Mouse (Mus musculus) large intestine, adult 2 months (tissue): ENCODE results near the gene Rab31. TPM values are rescaled to one million over a fixed set of nuclear protein-coding genes. Genes with fewer than 3 reads are reported as not detected.

Source experiments
- DNase-seq: peaks from one replicate; pipeline ENCODE4 v3.0.0-alpha.2; 2012; ENCODE audit warnings: low read depth, low spot score
- WGBS: fragments of 180-500 bp; shearing (Covaris S2); methylation state at CpG from one replicate; pipeline ENCODE4 v1.1.7; 2018; 5-methylcytosine and 5-hydroxymethylcytosine counted together
- polyA plus RNA-seq: library from polyadenylated mRNA; depleted of rRNA; stranded (reverse); fragments of >200 nt; gene quantifications from 2 replicates; pipeline ENCODE4 v1.2.3, GENCODE M21; 2012

The Rab31 gene
- polyA plus RNA-seq, 1 experiment = 10.2 TPM

DNA sequence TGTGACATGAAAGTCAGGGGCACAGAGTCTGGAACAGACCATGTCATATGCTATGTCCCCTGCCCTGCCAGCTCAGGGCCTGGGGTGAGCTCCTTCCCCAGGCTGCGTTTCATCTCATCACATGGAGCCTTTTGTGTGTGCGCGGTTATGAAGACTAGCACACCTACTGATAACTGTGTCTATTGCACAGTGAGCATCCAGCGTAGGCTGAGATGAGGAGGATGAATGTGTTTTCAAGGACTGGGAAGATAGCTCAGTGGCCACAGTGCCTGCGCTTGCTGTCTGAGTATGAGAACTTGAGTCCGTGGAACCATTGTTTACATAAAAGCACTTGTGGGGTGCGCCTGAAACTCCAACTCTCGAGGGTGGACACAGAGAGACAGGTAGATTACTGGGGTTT is 96.0 kb downstream of the Rab31 start:
- no peak for DNase-seq

DNA sequence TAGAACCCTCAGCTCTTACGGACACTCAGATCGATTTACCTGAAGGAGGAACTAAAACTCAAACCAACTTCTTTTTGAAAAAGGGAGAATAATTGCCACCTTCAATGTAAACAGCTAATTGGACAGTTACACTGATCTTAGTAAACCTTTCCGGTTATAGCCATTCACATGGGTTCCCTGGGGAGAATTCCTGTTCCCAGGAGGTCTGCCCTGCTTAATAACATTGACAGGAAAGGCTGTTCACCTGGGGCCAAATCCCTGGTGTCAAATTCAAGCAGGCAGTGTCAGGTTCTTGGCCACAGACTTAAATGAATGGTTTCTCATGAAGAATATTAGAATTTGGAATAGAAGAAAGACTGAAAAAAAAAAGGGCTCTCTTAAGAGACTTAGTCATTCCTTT is 96.6 kb downstream of the Rab31 start:
- 90% methylated on average over 3 of the region's 3 CpGs for WGBS
- no peak for DNase-seq

More for the DNA sequence above, 96.0 kb downstream of the Rab31 start:
- 88% methylated on average over 8 of the region's 8 CpGs for WGBS

DNA sequence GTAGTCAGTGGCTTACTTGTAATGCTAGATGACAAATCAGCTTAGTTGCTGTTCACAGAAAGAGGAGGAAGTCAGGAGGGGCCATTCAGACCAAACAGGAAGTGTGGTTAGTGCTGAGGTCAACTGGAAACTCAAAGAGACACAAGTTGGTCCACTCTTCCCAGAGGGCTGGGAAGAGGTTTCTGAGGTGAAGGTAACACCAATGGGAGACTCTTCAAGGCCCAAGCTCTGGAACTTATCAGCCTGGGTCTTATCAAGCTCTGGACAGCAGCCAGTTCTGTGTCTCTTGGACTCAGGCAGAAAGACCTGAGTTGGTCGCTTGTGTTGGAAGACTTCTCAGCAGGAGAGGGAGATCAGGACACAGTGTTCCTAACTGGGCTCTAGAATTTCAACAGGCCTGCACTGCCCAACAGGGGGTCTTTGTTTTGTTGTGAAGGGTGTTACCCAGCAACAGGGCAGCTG is 97.8 kb downstream of the Rab31 start:
- 53% methylated on average over 1 of the region's 1 CpGs for WGBS
- DNase-seq = no peak

DNA sequence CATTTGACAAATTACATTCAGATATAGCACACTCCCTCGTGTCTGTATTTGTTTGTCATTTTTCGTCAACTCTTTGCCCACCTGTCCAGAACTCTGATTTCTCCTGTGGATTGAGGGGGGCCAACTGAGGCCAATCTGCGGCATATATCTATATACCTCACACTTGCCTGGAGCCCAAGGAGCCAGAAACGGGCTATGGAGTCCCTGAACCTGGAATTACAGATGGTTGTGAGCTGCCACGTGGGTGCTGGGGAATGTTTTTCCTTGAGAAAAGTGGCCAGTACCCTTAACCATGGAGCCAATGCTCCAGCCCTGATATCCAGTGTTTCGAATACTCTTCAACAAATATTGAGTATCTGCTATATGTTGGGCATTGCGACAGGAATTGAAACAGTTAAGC is 99.6 kb downstream of the Rab31 start:
- 92% methylated on average over 7 of the region's 7 CpGs for WGBS
- DNase-seq = no peak

DNA sequence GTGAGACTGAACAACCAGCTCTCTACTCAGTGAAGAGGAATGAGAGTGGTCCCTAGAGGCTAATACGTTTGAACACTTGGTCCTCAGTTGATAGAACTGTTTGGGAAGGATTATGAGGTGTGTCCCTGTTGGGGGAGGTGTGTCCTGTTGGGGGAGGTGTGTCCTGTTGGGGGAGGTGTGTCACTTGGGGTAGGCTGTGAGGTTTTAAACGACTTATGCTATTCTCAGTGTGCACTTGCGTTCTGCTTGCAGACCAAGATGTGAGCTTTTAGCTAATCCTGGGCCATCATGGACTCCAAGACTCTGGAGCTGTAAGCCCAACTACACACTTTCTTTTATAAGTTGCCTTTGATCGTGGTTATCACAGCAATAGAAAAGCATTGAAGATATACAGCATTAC is 103.5 kb downstream of the Rab31 start:
- DNase-seq = no peak
- 87% methylated on average over 4 of the region's 4 CpGs for WGBS

DNA sequence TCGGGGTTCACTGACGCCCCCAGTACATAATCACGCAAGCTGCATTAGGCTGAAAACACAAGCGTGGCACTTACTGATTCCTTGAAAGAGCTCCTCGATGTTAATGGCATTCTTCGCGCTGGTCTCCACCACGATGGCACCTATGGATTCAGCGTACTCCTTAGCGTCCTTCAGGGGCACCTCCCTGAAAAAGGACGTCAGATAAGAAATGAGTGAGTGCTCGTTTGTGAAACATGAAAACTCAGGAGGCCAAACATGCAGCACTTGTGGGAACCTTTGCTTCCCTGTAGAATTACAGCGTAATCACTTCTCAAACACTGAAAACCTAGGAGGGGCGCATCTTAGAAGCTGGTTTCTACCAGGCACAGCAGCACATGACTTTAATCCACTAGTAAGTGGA is 104.8 kb downstream of the Rab31 start:
- 84% methylated on average over 14 of the region's 14 CpGs for WGBS
- DNase-seq = no peak

DNA sequence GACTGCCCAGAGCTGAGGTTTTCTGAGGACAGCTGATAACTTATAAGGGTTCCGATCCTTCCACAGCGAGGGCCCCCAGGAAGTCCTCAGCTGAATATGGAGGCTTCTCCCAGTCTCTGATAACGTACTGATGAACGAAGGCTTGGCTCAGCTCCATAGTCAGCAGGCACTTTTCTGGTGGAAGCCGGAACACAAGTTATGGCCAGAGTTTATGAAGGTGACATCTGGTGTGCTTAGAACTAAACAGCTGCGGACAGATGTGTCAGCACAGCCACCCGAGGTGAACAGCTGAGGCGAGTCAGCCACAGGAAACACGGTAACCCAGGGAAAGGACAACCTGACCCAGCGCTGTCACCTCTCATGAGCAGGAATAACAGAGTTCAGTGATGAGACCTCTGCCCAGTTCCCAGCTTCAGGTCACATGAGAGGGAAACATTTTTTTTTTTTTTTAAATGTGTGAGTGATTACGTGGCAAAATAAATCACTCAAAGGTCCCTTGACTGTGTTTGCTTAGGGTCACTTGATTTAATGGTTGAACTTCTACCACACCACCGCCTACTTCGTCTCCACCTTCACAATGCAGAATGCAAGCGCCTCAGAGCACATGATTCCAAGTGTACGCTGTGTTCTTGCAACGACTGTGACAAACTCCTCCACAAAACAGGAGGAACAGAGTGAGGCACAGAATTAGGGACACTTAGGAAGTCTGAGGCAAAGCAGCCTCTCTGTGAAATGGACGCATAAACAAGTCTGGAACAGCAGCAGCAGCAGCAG is 106.0 kb downstream of the Rab31 start:
- DNase-seq = peak; percentile 39
- 30% methylated on average over 17 of the region's 17 CpGs for WGBS

DNA sequence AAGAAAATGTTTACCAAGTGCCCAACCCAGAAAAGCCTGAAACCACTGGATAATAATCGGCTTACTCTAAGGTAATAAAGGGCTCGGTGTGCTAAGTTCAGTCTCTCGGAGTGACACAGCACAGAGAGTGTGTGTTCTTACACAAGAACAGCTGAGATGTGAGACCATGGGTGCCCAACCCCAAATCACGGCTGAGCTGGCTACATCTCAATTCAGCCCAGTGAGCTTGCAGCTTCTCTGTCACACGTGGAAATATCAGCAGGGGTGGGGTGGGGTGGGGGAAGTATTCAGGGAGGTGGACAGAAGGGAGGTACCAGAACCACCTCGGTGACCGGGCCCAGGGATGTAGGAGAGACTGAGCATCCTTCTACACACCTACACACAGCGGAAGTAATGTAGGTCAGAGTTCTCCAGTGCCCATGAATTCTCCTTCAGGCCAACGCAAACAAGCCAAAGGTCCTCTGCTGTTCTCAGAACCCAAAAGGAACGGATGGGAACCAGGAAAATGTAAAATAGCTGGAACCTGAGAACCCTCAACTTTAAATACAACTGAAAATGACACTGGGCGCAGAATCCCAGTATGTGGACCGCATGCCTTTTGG is 106.7 kb downstream of the Rab31 start:
- peak; percentile 24 for DNase-seq

DNA sequence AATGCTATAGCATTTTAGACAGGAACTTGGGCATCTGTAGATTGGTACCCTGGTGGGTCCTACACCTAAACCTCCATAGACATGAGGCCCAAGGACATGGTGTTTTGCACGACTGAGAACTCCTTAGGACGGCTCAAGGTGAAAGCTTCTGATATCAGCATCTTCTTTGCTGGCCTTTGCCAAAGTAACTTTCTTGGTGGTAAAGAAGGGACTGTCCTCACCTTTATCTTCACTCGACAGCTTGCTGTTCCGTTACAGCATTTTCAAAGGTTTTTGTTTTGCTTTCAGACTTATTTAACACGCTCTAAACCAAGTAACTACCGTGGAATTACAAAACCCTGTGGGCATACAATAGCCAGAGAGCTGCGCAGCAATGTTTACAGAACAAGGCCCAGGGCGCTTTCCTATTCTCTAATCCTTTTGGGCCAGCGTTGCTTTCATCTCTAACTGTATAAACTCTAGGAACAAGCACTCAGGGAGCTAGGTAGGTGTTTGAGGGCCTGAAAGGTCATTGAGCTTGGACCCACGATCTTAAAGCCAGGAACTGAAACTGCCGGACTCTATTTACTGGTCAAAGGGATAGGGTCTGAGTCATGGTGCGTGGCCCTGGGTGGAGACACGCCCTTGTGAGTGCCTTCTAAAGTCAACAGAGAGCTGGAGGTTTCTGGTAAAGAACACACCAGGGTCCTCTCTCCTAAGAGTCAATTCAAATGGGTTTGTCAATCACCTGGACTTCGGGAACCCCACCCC is 109.0 kb downstream of the Rab31 start:
- WGBS = 58% methylated on average over 14 of the region's 14 CpGs
- peak; percentile 54 for DNase-seq

More for the DNA sequence above, 106.7 kb downstream of the Rab31 start:
- 43% methylated on average over 12 of the region's 12 CpGs for WGBS

DNA sequence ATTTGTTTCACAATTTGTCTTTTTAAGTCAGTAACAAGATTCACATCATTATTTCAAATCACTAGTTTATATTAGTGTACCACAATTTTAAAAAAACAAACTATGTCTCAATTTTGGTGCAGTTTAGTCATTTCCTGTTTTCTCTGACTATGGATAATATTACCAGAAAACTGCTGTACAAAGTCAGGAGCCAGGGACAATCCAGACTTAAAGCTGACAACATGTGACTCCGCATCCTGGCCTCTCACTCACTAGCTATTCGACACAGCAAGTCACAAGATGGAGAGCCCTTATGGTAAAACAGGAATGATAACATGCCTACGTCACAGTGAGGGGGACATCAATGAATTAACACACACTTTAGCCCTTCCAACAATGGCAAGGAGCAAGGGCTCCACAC is 109.9 kb downstream of the Rab31 start:
- 83% methylated on average over 3 of the region's 3 CpGs for WGBS
- DNase-seq = no peak

DNA sequence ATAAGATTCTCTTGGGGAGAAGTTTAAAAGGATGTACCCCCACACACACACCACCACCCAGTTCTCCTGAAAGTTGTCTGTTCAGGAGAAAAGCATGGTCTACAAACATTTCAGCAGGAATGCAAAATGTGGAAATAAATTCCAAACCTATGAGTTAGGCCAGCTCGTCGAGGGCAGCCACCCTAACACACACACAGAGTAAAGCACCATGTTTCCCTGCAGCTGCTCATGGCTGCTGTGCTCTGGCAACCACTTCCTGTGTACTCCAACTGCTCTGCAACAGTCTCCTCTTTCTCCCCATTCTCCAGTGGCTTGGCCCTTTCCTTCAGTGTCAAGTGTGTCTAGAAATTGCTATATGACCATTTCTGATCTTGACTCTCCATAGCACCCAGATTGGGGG is 114.1 kb downstream of the Rab31 start:
- WGBS = 61% methylated on average over 2 of the region's 2 CpGs
- DNase-seq = no peak

DNA sequence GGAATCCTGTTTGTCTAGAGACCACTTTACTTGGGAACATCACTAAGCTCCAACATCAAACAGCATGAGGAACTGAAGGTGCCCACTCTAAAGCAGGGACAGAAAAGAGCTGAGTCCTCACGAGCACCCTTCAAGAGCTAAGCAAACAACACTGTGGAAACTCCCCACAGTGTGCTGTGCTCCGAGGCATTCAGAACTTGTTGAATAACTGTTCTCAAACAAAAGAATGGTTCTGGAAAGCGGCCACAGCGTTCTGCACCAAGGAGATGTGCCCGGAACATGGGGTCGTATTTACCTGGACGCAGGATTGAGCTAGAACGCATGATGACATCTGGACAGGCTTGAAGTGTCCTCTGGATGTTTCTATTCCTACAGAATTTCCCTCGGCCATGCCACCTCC is 114.6 kb downstream of the Rab31 start:
- no peak for DNase-seq
- 83% methylated on average over 9 of the region's 9 CpGs for WGBS

DNA sequence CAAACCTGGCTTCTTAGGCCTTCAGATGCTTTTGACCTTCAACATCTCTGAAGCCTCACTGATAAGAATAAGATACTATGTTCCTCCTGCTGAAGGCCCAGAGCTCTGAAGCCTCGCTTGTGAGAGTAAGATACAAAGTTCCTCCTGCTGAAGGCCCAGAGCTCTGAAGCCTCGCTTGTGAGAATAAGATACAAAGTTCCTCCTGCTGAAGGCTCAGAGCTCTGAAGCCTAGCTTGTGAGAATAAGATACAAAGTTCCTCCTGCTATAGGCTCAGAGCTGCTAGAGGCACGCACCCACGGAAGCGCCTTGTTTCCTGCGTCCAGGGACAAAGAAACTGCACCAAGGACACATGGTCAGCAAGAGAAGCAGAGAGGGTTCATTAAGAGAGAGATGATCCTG is 115.8 kb downstream of the Rab31 start:
- no peak for DNase-seq
- WGBS = 90% methylated on average over 6 of the region's 6 CpGs

DNA sequence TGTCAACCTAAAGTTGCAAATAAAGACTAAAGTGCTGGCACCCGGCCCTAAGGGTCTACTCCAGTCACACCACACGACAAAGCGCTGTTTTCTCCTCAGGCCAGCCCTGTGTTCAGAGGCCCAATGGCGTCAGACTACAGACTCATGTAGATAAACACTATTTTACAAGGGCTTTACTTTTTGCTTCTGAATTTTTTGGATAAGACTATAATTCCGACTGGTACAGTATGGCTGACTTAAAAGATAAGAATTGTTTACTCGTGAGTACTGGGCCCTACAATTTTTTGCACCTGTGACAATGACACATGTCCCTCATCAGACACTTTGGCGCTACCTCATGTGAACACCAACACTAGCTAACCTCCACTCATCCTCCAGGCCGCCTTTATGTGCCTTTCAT is 116.5 kb downstream of the Rab31 start:
- 90% methylated on average over 8 of the region's 8 CpGs for WGBS

DNA sequence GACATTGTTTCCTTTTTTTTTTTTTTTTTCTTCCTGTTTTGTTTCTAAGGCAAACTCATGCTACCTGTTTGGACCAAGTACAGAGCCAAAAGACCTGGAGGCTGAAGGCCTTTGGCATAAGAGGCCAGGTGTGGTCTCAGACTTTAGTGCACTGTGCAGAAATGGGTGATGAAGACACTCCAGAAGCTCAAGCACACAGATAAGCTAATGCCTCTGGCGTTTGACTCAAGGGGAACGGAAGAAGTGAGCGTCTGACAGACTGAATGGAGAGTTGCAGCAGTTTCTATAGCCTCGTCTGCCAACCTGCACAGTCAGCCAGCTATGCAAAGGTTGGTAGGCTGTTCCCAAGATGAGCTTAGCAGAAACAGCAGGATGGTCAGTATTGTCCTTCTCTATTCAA is 116.9 kb downstream of the Rab31 start:
- 88% methylated on average over 4 of the region's 4 CpGs for WGBS
- DNase-seq = no peak

More for the DNA sequence above, 116.5 kb downstream of the Rab31 start:
- no peak for DNase-seq

DNA sequence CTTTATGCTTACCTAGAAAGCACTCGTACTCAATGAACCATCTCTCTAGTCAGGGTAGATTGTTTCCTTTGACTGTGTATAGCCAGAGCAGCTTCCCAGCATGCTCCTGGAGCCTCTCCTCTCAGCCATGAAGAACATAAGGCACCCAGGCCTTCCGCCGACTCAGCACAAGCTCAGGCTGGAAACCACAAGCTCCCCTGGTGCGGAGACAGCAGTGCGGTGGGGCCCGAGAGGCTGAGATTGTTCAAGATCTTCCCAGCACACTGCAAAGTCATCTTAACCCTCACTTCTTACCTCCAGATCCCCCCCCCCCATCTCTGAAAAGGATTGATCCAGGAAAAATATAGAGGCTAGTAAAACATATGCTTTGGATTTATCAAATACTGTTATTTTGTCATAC is 122.0 kb downstream of the Rab31 start:
- 90% methylated on average over 6 of the region's 6 CpGs for WGBS
- no peak for DNase-seq

DNA sequence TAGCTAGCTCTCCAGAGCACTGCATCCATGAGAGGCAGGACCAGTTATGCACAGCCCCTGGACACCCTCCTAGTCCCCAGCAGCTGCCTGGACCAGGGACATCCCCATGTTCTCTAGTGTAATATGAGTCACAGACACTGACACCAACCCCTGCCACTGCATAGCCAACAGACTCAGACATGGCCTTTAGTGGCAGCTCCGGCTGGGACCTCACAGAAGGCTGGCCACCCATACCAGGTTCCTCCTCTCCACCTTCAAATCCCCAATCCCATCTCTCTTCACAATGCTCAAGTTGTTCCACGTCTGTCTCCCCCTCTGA is 123.4 kb downstream of the Rab31 start:
- 87% methylated on average over 2 of the region's 2 CpGs for WGBS
- no peak for DNase-seq

DNA sequence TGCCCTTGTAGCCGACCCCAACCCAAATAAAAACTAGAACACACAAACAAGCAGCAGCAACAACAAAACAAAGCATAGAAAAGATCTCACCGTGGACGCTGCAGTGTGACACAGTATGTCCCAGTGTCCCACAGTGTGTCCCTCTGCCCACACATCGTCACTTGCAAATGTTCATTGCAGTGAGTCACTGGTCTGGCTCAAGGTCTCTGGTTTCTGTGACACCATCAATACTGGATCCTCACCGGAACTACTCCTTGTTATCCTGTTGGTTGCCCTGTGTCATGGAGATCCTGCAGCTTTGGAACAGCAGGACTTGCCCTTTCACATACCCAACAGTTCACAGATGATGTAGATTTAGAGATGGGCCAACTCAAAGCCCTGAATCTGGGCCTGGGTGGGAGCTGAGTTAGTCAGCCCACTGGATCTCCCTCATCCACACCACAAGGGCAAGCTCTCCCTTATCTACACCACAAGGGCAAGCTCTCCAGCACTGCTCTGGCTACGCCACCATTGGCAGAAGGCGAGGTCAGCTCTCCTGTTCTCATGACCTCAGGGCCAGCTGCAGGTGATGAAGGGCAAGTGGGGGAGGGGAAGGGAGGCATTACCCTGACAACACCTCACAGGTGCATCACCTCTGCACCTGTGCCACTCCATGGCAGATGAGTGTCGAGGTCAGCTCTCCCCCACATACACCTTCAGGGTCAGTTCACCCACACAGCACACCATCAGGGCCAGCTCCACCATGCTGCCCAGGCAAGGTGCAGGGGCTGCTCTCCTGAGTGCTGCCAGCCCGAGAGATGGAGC is 124.0 kb downstream of the Rab31 start:
- 79% methylated on average over 9 of the region's 9 CpGs for WGBS
- DNase-seq = no peak

DNA sequence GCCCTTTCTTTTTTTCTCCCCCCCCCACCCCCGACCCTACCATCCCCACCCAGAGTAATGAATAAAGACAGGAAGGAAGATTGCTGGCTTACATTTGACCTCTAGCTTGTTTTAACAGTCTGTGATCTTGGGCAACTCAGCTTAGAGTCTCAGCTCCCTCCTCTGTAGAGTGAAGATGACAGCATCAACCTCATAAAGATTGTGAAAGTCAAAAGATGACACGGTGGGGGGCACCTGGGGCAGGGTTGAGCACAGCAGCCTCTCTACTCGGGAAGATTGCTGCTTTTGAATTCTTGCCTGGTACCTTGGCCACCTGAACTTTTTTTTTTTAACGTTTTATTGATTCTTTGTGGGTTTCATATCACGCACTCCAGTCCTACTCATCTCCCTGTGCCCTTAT is 124.6 kb downstream of the Rab31 start:
- WGBS = 37% methylated on average over 5 of the region's 5 CpGs

DNA sequence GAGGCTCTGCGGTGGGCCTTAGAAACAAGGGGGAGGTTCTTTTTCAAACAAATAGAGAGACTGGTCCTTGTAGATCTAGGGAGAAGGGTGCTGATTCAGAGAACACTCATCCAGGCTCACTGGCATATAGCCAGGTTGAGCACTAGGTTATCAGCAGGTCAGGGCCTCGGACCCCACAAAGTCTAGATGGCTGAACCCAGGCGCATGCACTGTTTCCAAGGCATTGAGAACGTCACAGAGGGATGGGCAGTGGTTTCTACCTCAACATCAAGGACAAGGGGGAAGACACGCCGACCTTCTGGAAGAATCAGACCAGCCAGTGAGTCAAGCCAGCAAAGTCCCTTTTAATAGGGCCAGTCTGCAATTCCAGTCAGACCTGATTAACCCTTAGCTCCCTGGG is 125.3 kb downstream of the Rab31 start:
- no peak for DNase-seq

More for the DNA sequence above, 124.6 kb downstream of the Rab31 start:
- no peak for DNase-seq

More for the DNA sequence above, 125.3 kb downstream of the Rab31 start:
- WGBS = 62% methylated on average over 6 of the region's 6 CpGs
